Mouse (Mus musculus) left cerebral cortex, postnatal 10 days (tissue): ENCODE data around the gene Scrn1. TPM values are rescaled to one million over a fixed set of nuclear protein-coding genes. Genes with fewer than 3 reads are reported as not detected.

Experiments used
- DNase-seq, 2 experiments: peaks; one replicate each; pipeline ENCODE4 v3.0.0; 2021 to 2022; ENCODE audit warnings: low spot score in 2 of 2, mixed read lengths in 1 of 2; ENCODE audit errors: extremely low spot score in 1 of 2
- intact Hi-C: fragments of 180-260 bp; cut with DNase I; formaldehyde crosslinking; loops from one replicate; pipeline ENCODE4 v1.15.1; 2025
- total RNA-seq, 2 experiments: library from RNA; stranded (reverse); gene quantifications; 2 replicates each; pipeline ENCODE4 v1.2.3; 2021

Scrn1 gene
- total RNA-seq, 2 experiments from 2014 or later: 198 to 206 TPM

DNA sequence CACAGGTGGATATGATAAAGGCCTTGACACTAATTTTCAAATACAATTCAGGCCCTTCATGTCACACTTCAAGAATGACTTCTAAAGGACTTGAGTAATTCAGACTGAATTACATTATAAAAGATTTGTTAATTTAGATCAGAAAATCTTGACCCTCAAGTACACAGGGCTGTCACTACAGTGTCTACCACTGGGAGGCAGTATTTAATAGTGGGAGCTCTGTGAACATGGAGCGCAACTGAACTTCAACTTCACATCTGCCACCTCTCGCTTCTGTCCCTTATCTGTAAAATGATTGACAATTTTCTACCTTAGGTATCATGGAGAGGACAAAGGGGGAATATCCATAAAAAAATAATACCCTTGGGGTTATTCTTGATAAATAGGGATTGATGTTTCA is 19.9 kb upstream of the Scrn1 start:
- intact Hi-C loops: loop anchor here (5.0 kb wide), 1 partner anchor 581 kb away; no protein-coding TSS in a partner anchor
- DNase-seq: peak; percentile 41 to 50

DNA sequence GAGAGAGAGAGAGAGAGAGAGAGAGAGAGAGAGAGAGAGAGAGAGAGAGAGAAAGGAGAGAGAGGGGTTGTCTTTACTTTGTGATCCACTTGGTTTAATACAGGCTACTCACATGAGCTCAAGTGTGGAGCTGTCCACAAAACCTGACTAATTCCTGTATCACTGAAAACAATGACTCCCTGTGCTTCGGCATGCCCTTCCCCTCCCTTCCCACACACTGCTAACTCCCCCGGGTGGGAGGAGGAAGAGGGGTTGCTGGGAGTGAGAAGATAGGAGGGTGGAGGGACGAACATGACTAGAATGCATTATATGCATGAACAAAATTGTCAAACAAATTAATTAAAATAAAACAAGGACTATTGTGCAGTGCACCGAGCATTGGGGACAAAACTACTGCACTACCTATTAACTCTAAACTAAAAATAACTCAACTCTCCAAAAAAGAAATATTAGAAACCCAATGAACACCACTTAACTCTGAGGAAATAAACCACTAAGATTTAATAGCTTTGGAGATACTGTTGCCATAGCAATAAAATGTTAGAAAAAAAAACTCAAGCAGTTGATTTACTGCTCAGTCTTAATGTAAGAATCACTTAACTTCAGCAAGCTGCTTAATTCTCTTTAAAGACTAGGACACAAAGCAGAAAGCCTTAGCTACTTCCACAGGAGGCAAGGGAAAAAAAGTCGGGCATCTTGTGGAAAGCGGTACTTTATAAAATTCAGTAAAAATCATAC is 7.1 kb upstream of the Scrn1 start:
- DNase-seq: no peak
- intact Hi-C loops: no loop called here

DNA sequence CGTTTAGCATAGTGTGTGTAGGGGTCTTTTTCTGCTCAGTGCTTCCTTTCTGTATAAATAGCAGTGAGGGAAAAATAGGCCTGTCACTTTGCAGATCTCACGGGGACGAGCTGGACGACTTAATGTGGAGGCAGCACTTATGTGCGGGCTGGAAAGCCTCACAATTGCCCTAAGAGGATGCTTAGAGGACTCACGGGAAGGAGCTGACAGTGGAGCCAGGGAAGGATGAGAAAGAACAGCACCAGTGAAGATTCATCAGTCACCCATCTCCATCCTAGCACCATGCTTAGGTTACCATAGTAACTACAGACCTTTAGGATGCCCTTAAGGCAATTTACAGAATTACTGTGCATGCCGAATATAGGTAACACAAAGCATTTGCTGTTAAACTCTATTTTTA is 3.5 kb upstream of the Scrn1 start:
- intact Hi-C loops: no loop called here
- peak in 1 of 2 experiments; percentile 40 for DNase-seq

DNA sequence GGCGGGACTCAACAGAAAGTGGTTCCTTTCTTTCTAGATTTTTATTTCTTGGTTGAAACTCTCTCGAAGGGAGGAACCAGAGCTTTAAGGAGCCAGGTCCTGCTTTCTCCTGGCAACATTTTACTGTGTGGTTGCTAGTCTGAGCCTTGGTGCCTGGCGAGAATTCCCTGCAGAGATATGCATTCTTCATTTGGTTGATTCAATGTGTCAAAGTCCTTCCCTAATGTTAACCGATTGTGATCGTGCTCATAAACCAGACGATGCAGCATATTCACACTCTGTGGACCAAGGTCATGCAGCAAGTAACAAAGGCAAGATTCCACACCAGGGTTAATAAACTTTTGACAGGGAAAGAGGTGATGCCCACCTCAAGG is 244 bp upstream of the Scrn1 start:
- intact Hi-C loops: no loop called here
- no peak for DNase-seq

DNA sequence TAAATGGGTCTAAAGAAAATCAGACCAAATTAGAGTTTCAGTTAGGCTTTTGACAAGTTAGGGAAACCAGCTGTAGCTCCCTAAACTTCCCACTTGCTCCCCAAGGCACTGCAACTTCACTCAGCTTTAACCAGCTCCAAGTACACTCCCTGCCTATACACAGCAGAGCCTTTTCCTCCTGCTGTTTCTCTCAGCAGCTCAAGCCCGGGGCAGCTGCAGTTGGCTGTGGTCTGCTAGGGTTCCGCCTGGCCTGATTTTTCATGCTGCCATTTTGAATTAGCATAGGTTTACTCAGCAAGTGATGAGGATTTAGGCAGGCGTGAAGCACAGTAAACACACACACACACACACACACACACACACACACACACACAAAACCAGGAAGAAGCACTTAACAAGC is 1.3 kb downstream of the Scrn1 start:
- peak in 1 of 2 experiments; percentile 36 for DNase-seq
- intact Hi-C loops: no loop called here

GRCm38 (mm10) chr6:54564506-54564991 is 1.7 kb downstream of the Scrn1 start:
- intact Hi-C loops: no loop called here
- no peak for DNase-seq

DNA sequence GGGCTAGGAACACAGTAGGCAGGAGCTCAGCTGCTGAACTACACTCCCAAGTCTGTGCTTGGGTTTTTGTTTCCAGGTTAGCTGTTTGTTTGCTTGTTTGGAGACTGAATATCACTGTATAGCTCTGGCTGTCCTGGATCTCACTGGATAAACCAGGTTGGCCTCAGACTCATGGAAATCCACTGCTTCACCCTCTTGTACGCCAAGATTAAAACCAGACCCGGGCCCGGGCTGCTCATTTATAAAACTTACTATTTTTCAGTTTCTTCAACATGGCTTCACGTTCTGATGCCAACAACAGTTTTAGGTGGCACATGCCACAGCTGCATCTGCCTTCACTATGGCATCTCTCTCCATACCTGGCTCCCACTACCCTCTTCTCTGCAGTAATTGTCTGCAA is 2.7 kb downstream of the Scrn1 start:
- intact Hi-C loops: no loop called here
- DNase-seq: no peak

GRCm38 (mm10) chr6:54562018-54562809 is 4.1 kb downstream of the Scrn1 start:
- intact Hi-C loops: no loop called here
- no peak for DNase-seq

DNA sequence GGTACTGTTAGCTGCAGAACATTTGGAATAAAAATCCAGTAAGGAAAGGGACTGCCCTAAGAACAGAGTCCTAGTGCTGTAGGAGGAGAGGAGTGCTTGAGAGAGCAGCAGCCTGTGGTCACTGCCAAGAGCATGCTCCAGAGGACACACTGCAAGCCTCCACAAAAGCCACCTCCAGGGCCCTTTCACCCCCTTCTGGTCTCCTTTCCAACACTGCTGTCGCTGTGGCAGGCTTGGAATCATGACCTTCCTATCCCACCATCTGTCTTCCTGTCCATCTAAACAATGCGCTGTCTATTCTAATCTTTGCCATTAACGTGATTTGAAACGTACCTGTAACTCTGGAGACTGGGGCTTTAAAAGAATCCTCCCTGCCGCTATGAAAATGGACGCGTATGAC is 7.8 kb downstream of the Scrn1 start:
- DNase-seq: no peak
- intact Hi-C loops: no loop called here

DNA sequence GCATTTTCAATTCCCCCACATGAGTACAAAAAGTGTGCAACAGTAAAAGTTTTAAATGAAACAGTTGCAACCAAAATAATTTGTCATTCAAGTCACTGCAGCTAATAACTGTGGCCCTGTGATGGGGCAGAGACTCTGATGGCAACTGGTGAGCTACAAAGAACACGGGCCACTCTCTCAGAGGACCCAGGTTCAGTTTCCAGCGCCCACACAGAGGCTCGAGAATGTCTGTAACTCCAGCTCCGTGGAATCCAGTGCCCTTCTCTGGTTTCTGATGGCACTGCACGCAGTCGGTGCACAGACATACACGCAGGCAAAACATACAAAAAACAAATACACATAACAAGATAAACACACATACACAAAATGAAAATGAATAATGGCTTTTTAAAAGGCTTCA is 8.6 kb downstream of the Scrn1 start:
- intact Hi-C loops: no loop called here
- DNase-seq: no peak

GRCm38 (mm10) chr6:54555816-54556215 is 10.5 kb downstream of the Scrn1 start:
- no peak for DNase-seq
- intact Hi-C loops: no loop called here

GRCm38 (mm10) chr6:54554341-54555110 is 11.8 kb downstream of the Scrn1 start:
- DNase-seq: peak in 1 of 2 experiments; percentile 36
- intact Hi-C loops: no loop called here

DNA sequence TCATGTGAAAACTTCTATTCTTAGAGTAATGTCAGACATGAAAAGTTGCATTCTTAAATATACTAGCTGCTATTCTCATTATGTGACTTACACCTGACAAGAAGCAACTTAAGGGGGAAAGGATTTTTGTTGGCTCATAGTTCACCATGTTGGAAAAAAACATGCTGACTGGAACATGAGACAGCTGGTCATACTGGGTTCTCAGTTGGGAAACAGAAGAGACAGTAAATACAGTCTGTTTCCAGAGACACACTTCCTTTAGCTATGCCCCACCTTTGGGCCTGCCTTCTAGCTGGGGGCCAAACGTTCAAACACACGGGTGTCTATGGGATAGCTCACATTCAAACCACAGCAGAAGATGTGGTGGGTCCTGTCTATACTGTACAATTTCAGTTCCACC is 12.7 kb downstream of the Scrn1 start:
- intact Hi-C loops: no loop called here
- DNase-seq: no peak

DNA sequence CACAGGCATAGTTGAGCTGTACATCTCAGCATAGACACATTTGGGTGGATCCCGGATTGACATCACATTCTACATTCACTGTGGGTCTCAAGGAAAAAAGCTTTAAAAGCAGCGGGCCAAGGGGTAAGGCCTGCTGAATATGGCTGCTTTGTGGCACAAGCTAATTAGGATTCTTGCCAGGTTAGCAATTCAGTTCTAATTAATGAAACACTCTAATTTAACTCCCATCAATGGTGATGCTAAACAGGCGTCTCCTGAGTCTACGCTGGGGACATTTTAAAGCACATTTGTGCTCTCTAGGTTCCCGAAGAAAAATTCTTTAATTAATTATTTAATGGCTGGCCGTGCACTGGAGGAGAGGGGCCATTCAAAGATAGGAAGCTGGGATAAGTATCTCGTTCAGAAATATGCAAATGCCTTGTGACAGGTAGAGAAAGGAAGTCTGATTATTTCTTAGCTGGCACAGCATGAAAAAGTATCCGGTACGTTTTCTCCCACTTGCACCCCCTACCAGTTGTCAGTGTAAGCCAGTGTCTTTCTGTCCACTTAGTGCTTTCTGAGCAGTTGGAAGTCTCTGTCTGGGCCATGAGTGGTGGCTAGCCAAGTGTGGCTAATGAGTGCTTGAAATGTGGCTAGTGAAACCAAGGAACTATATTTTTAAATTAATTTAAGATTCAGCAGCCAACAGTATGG is 13.4 kb downstream of the Scrn1 start:
- intact Hi-C loops: no loop called here
- DNase-seq: no peak

GRCm38 (mm10) chr6:54550801-54551323 is 15.4 kb downstream of the Scrn1 start:
- intact Hi-C loops: no loop called here
- DNase-seq: no peak

- intact Hi-C loops: no loop called here
- no peak for DNase-seq
These were observed 17.0 kb downstream of the Scrn1 start for GRCm38 (mm10) chr6:54549311-54549710.

GRCm38 (mm10) chr6:54548314-54549019 is 17.8 kb downstream of the Scrn1 start:
- intact Hi-C loops: no loop called here
- peak in 1 of 2 experiments; percentile 52 for DNase-seq

DNA sequence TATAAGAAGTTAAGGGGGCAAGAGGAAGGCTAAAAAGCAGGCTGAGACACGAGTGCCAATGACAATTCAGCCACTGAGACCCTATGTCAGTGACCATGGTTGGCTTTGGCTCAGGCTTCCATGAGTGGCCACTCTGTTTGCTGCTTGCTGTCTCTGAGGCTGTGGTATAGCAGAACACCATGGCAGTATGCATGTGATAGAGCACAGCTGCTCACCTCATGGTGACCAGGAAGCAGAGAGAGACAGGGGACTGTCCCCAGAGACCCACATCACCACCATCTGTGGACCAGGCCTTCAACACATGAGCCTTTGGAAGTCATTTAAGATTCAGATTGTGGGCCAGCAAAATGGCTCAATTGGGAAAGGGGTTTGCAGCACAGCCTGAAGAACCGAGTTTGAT is 22.6 kb downstream of the Scrn1 start:
- DNase-seq: no peak
- intact Hi-C loops: no loop called here
